Mouse (Mus musculus): ENCODE results near the gene Qdpr.

GRCm38 (mm10) chr5:45475771-45476170 is 25.7 kb upstream of the Qdpr start:
- TF ChIP-seq CTCF (IDR thresholded peaks at IDR 0.05; ENCODE audit: extremely low read depth, insufficient read length, insufficient replicate concordance, low read depth, low read length), result no peak
- no peak for TF ChIP-seq POLR2A (IDR thresholded peaks at IDR 0.05; ENCODE audit: low read depth, low read length)
